Mouse (Mus musculus) gastrocnemius, adult 8-10 months (tissue): ENCODE results near the gene Slc18a3. TPM values are rescaled to one million over a fixed set of nuclear protein-coding genes. Genes with fewer than 3 reads are reported as not detected.

Source experiments
- DNase-seq, 2 experiments: peaks; one replicate each; pipeline ENCODE4 v3.0.0; 2022; ENCODE audit warnings: low spot score in 2 of 2
- total RNA-seq, 4 experiments: library from RNA; stranded (reverse); gene quantifications; 2 replicates each; pipeline ENCODE4 v1.2.4; 2022

The Slc18a3 gene
- total RNA-seq, 4 experiments from 2014 or later, result not detected

GRCm38 (mm10) chr14:32463211-32464040, 1.2 kb downstream of the Slc18a3 start:
- no peak for DNase-seq

DNA sequence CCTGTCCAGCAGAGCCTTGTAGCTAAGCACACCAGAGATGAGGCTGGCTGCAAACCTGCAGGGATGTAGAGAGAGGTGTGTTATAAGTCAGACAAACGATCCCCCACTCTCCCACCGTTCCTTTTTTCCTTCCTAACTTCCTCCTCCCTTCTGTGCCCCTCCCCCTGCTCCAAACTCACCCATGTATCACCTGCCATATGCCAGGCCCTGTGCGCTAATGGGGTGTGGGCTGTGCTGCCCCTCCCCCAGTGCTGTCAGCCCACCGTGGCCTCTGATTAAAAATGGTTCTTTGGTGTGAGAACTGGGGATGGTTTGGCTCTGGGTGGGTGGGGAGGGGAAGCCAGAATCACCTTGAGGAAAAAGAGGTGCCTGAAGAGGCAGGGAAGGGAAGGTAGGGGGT, 12.1 kb downstream of the Slc18a3 start:
- DNase-seq, result no peak

- DNase-seq, result no peak
These were observed 17.7 kb downstream of the Slc18a3 start for GRCm38 (mm10) chr14:32446989-32447388.

- no peak for DNase-seq
These were observed 21.2 kb downstream of the Slc18a3 start for GRCm38 (mm10) chr14:32443446-32443845.

DNA sequence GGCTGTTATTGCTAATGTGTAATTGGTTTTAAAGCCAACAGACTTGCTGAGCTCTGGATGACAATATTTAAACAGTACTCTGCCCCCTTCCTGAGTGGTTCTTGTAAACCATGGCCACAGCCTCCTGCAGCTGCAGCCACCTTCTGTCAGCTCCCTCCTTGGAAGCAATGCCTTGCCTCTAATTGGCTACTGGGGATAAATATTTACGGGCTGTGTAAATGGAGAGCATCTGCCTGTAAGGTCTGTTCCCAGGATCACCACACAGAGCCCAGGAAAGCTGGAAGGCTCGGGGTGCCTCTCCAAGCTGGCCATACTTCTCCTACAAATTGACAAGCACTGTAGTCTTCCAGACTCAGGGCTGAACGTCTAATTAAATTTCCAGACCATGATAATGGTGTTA, 24.9 kb downstream of the Slc18a3 start:
- no peak for DNase-seq

DNA sequence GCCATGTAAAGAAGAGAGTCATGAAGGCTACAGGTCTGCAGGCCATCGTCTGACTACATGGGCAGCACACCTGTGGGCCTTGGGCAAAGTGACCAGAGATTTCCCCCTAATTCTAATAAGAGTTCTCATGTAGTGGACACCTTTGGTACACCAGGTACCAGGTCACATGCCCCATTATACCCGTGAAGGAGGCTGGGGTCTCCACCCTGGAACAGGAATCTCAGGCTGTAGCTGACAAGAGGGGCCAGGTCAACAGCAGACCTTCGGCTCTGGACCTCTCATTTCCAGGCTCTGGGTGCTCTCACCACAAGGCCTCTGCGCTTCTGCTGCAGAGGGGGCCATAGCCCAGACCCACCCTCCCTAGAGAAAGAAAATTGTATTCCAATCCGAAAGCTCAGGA, 25.3 kb downstream of the Slc18a3 start:
- DNase-seq, result no peak

- no peak for DNase-seq
These were observed 27.3 kb downstream of the Slc18a3 start for GRCm38 (mm10) chr14:32437352-32437793.

DNA sequence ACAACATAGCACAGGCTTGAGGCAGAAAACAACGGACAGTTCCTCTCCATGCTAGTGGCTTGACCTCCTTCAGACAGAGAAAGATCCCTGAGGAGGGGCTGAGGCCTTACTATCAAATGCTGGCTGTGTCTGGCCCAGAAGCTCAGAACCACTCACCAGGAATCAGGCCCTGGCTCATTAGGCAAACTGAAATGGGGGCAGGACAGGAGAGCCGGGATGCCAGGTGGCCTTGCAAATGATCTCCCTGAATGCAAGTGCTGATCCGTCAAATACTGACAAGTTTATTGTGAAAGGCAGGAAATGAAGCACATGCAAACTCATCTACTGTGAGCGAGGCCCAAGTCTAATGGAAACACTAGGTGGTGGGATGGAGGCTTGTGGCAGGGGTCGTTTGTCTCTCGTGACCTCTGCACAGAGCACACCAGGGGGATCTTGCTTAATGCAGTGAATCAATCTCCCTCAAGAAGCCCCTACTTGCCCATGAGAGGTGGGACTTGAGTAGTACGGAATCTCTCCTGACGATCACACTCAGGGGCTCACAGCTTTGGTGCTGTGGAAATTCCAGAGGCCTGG, 35.5 kb downstream of the Slc18a3 start:
- DNase-seq, result no peak

- DNase-seq, result no peak
These were observed 40.7 kb downstream of the Slc18a3 start for GRCm38 (mm10) chr14:32423946-32424345.

GRCm38 (mm10) chr14:32418747-32419146, 45.9 kb downstream of the Slc18a3 start:
- DNase-seq, result no peak

Other genes with a start within 250 kb of the Slc18a3 start
- gene Ogdhl, start 142.8 kb downstream of the Slc18a3 start, total RNA-seq, result under 1 TPM; 0.34 to 0.75 (median 0.45) TPM
- not detected for gene 1700024G13Rik, start 76.5 kb downstream of the Slc18a3 start, total RNA-seq
- gene Chat, start 1.1 kb upstream of the Slc18a3 start, total RNA-seq, result not detected
- gene Ercc6, start 48.7 kb upstream of the Slc18a3 start, total RNA-seq, result 1 to 10 TPM; 3.2 to 6.4 (median 4.6) TPM
- not detected for gene Prrxl1, start 134.6 kb upstream of the Slc18a3 start, total RNA-seq
- 100 to 1,000 TPM; 314 to 378 (median 368) TPM for gene 3425401B19Rik, start 220.4 kb upstream of the Slc18a3 start, total RNA-seq